Comparison of ENCODE assay signal across 23 mouse cellular contexts in the genomic region with DNA sequence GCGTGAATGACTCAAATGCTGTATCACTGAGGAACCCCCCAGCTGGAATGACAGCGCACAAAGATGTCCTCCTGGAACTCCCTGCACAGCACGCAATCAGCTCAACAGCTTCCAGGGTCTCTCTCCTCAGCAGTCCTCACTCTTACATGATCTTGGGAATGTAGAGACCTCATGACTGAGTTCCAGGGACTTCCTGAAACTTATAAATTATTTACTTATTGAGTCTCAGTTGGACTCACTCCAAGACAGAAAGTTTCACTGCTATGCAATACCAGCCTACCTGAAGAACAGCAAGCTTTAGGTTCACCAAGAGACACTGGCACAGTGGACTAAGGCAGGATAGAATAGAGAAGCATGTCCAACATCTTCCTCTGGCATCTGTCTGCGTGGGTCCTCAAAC.
"Had no signal": no experiment of that assay in that cellular context is flagged by ENCODE, and none has a peak within 500 bp of the region (broad histone marks: within the 10 kb centered on the region; RNA-seq: fewer than 3 reads in every experiment).

No protein-coding gene starts in this region.

- H3K4me2 ChIP-seq: heart, embryonic 11.5 days; heart, embryonic 13.5 days; heart, embryonic 15.5 days; hindbrain, embryonic 13.5 days; hindbrain, embryonic 15.5 days; limb, embryonic 12.5 days; liver, embryonic 11.5 days; liver, embryonic 13.5 days; liver, embryonic 15.5 days had no signal

- H3K4me1 ChIP-seq: heart, embryonic 13.5 days; heart, embryonic 15.5 days; limb, embryonic 10.5 days; limb, embryonic 12.5 days; liver, embryonic 13.5 days; liver, embryonic 15.5 days had no signal

- H3K9ac ChIP-seq: forebrain, postnatal 0 days; heart, embryonic 13.5 days; heart, embryonic 15.5 days; hindbrain, embryonic 13.5 days; hindbrain, embryonic 15.5 days; limb, embryonic 12.5 days; liver, embryonic 13.5 days; liver, embryonic 15.5 days; liver, postnatal 0 days had no signal

- ATAC-seq: forebrain, postnatal 0 days; hindbrain, postnatal 0 days; intestine, embryonic 16.5 days; liver, postnatal 0 days had no signal

- H3K27me3 ChIP-seq: heart, embryonic 13.5 days; heart, embryonic 15.5 days; hindbrain, embryonic 15.5 days; limb, embryonic 12.5 days; liver, embryonic 13.5 days; liver, embryonic 15.5 days had no signal

- H3K36me3 ChIP-seq: heart, embryonic 15.5 days; hindbrain, embryonic 13.5 days; hindbrain, embryonic 15.5 days; limb, embryonic 10.5 days; liver, embryonic 13.5 days; liver, embryonic 15.5 days had no signal

- H3K27ac ChIP-seq: heart, adult 2 months; heart, embryonic 13.5 days; heart, embryonic 15.5 days; hindbrain, embryonic 13.5 days; hindbrain, embryonic 15.5 days; hindbrain, postnatal 0 days; layer of hippocampus, adult 2 months; left cerebral cortex, adult 2 months; limb, embryonic 10.5 days; limb, embryonic 12.5 days; liver, embryonic 13.5 days; liver, embryonic 15.5 days had no signal

- DNase-seq: forebrain, postnatal 0 days; gastrocnemius, postnatal 14 days; gastrocnemius, postnatal 36 days; heart, adult 11 months; heart, adult 2 months; heart, postnatal 14 days; heart, postnatal 36 days; liver; liver, embryonic 13.5 days; liver, postnatal 0 days had no signal

- H3K4me3 ChIP-seq: heart, adult 2 months; heart, embryonic 13.5 days; heart, embryonic 15.5 days; hindbrain, embryonic 13.5 days; hindbrain, embryonic 15.5 days; layer of hippocampus, adult 2 months; left cerebral cortex, adult 2 months; limb, embryonic 10.5 days; limb, embryonic 12.5 days; liver, embryonic 13.5 days; liver, embryonic 15.5 days had no signal

- H3K9me3 ChIP-seq: heart, embryonic 13.5 days; heart, embryonic 15.5 days; hindbrain, embryonic 13.5 days; hindbrain, embryonic 15.5 days; limb, embryonic 10.5 days; limb, embryonic 12.5 days; liver, embryonic 13.5 days; liver, embryonic 15.5 days had no signal
